Mouse (Mus musculus): ENCODE results near the gene Inpp5a.

Gene Inpp5a

GRCm38 (mm10) chr7:139377381-139377780 is 11.5 kb upstream of the Inpp5a start:
- DNase-seq = no peak

- DNase-seq = no peak
These were observed 10.6 kb upstream of the Inpp5a start for GRCm38 (mm10) chr7:139378355-139378754.

- no peak for DNase-seq
These were observed 9.2 kb upstream of the Inpp5a start for GRCm38 (mm10) chr7:139379745-139380144.

- no peak for DNase-seq
These were observed 8.7 kb upstream of the Inpp5a start for GRCm38 (mm10) chr7:139380225-139380624.

- DNase-seq = no peak
These were observed 7.0 kb upstream of the Inpp5a start for GRCm38 (mm10) chr7:139381877-139382276.

GRCm38 (mm10) chr7:139382796-139383195 is 6.1 kb upstream of the Inpp5a start:
- no peak for DNase-seq

GRCm38 (mm10) chr7:139384500-139384899 is 4.4 kb upstream of the Inpp5a start:
- DNase-seq = no peak

- DNase-seq = peak; percentile 68
These were observed 3.9 kb upstream of the Inpp5a start for GRCm38 (mm10) chr7:139384916-139385530.

- DNase-seq = no peak
These were observed 1.8 kb upstream of the Inpp5a start for GRCm38 (mm10) chr7:139386933-139387690.

GRCm38 (mm10) chr7:139387921-139388669 is 814 bp upstream of the Inpp5a start:
- no peak for DNase-seq

GRCm38 (mm10) chr7:139389213-139389761 is 378 bp downstream of the Inpp5a start:
- DNase-seq = peak; percentile 60

GRCm38 (mm10) chr7:139390380-139390779 is 1.5 kb downstream of the Inpp5a start:
- peak; percentile 72 for DNase-seq

GRCm38 (mm10) chr7:139390926-139391325 is 2.0 kb downstream of the Inpp5a start:
- no peak for DNase-seq

GRCm38 (mm10) chr7:139391691-139392090 is 2.8 kb downstream of the Inpp5a start:
- no peak for DNase-seq

GRCm38 (mm10) chr7:139392106-139392505 is 3.2 kb downstream of the Inpp5a start:
- DNase-seq = no peak

GRCm38 (mm10) chr7:139392691-139393235 is 3.9 kb downstream of the Inpp5a start:
- DNase-seq = no peak

GRCm38 (mm10) chr7:139397521-139397920 is 8.6 kb downstream of the Inpp5a start:
- no peak for DNase-seq

GRCm38 (mm10) chr7:139398111-139398510 is 9.2 kb downstream of the Inpp5a start:
- peak; percentile 64 for DNase-seq

- no peak for DNase-seq
These were observed 9.7 kb downstream of the Inpp5a start for GRCm38 (mm10) chr7:139398530-139399021.

- no peak for DNase-seq
These were observed 10.7 kb downstream of the Inpp5a start for GRCm38 (mm10) chr7:139399572-139399971.

GRCm38 (mm10) chr7:139399977-139400685 is 11.2 kb downstream of the Inpp5a start:
- DNase-seq = no peak

- DNase-seq = no peak
These were observed 12.0 kb downstream of the Inpp5a start for GRCm38 (mm10) chr7:139400926-139401325.
